ENCODE assay signal across 24 mouse cellular contexts in the genomic region with DNA sequence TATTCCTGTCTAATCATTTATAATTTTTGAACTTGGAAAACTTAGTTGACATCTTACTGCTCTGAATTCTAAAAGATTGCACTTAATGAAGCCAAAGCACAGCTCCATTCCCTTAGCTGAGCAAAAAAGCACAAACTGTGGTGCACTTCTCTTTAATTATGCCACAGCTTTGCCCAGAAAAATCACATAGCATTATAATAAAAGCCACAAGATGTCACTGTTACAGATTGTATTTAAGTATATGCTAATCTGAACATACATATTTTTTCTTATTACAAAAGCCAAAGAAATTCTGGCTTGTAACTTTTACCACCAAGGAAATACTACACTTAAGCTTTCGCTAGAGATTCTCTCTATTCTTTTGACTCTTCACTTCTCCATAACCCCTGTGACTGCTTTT.
DNase-seq lines count a peak whose midpoint lies in the region; ATAC-seq and TF ChIP-seq lines count a peak whose summit lies in the region.
"Had no signal": no experiment of that assay in that cellular context is flagged by ENCODE, and none has a peak within 500 bp of the region (broad histone marks: within the 10 kb centered on the region; RNA-seq: fewer than 3 reads in every experiment).

No protein-coding gene starts in this region.

- H3K4me1 ChIP-seq in embryonic facial prominence, embryonic 11.5 days (ENCODE audit: control insufficient read depth, insufficient read depth, low read length) = no peaks in the 10 kb centered on the region
- H3K4me1 ChIP-seq in embryonic facial prominence, embryonic 10.5 days = no peaks in the 10 kb centered on the region
- no peaks in the 10 kb centered on the region for H3K4me1 ChIP-seq in hindbrain, postnatal 0 days (ENCODE audit: insufficient read depth, low read length)
- H3K4me1 ChIP-seq in hindbrain, embryonic 10.5 days (replicated peaks) = no peaks in the 10 kb centered on the region
- H3K4me1 ChIP-seq in lung, embryonic 14.5 days (ENCODE audit: insufficient read depth) = no peaks in the 10 kb centered on the region
- no peaks in the 10 kb centered on the region for H3K4me1 ChIP-seq in stomach, postnatal 0 days (replicated peaks; ENCODE audit: control insufficient read depth, insufficient read depth)
- H3K4me1 ChIP-seq: limb, embryonic 12.5 days; liver, embryonic 15.5 days; lung, embryonic 15.5 days; midbrain, embryonic 13.5 days had no signal

- no peak overlapping the region for H3K4me3 ChIP-seq in embryonic facial prominence, embryonic 11.5 days (ENCODE audit: low read depth, low read length)
- H3K4me3 ChIP-seq in embryonic facial prominence, embryonic 10.5 days = no peak overlapping the region
- no peak overlapping the region for H3K4me3 ChIP-seq in hindbrain, postnatal 0 days (ENCODE audit: low read length)
- no peak overlapping the region for H3K4me3 ChIP-seq in hindbrain, embryonic 10.5 days
- H3K4me3 ChIP-seq in lung, embryonic 14.5 days (ENCODE audit: low read depth, low read length) = no peak overlapping the region
- no peak overlapping the region for H3K4me3 ChIP-seq in stomach, postnatal 0 days (ENCODE audit: low read depth, low read length)
- H3K4me3 ChIP-seq: limb, embryonic 12.5 days; liver, embryonic 15.5 days; lung, embryonic 15.5 days; midbrain, embryonic 13.5 days had no signal

- TF ChIP-seq EP300 in stomach, postnatal 0 days (optimal IDR thresholded peaks at IDR 0.05) = no peak

- H3K27me3 ChIP-seq in embryonic facial prominence, embryonic 11.5 days (ENCODE audit: control insufficient read depth, insufficient read depth, low read length) = no peaks in the 10 kb centered on the region
- H3K27me3 ChIP-seq in embryonic facial prominence, embryonic 10.5 days (replicated peaks; ENCODE audit: low read depth, poor library complexity, severe bottlenecking) = no peaks in the 10 kb centered on the region
- no peaks in the 10 kb centered on the region for H3K27me3 ChIP-seq in hindbrain, postnatal 0 days (ENCODE audit: insufficient read depth, low read length)
- H3K27me3 ChIP-seq in hindbrain, embryonic 10.5 days (ENCODE audit: insufficient read depth, poor library complexity, severe bottlenecking) = no peaks in the 10 kb centered on the region
- no peaks in the 10 kb centered on the region for H3K27me3 ChIP-seq in lung, embryonic 14.5 days (ENCODE audit: insufficient read depth, low read length)
- H3K27me3 ChIP-seq in stomach, postnatal 0 days (ENCODE audit: control insufficient read depth, insufficient read depth, low read length) = no peaks in the 10 kb centered on the region
- H3K27me3 ChIP-seq: limb, embryonic 12.5 days; liver, embryonic 15.5 days; lung, embryonic 15.5 days; midbrain, embryonic 13.5 days had no signal

- peak; percentile 7 for DNase-seq in embryonic facial prominence, embryonic 11.5 days (ENCODE audit: low spot score)
- no peak for DNase-seq in embryonic facial prominence, embryonic 10.5 days (ENCODE audit: low spot score)
- peak; percentile 54 for DNase-seq in hindbrain, postnatal 0 days (ENCODE audit: low spot score)
- no peak for DNase-seq in hindbrain, embryonic 10.5 days (ENCODE audit: low spot score)
- peak; percentile 31 for DNase-seq in lung, embryonic 14.5 days
- no peak for DNase-seq in lung, postnatal 25 days (ENCODE audit: low spot score)
- DNase-seq in stomach, postnatal 0 days (ENCODE audit: low spot score) = no peak
- DNase-seq in right cerebral cortex, postnatal 25 days = no peak
- DNase-seq: adrenal gland, postnatal 10 days; cerebellum, adult 18-20 months; cerebellum, postnatal 10 days; gastrocnemius, postnatal 14 days; heart, postnatal 14 days; kidney, postnatal 4 days; lung, postnatal 36 days; spleen, adult 18-20 months; thymus, adult 18-20 months; thymus, postnatal 25 days had no signal

- H3K9me3 ChIP-seq in embryonic facial prominence, embryonic 11.5 days (replicated peaks; ENCODE audit: control insufficient read depth, low read length) = no peaks in the 10 kb centered on the region
- no peaks in the 10 kb centered on the region for H3K9me3 ChIP-seq in embryonic facial prominence, embryonic 10.5 days
- H3K9me3 ChIP-seq in hindbrain, postnatal 0 days (ENCODE audit: low read length) = no peaks in the 10 kb centered on the region
- no peaks in the 10 kb centered on the region for H3K9me3 ChIP-seq in hindbrain, embryonic 10.5 days
- no peaks in the 10 kb centered on the region for H3K9me3 ChIP-seq in lung, embryonic 14.5 days (ENCODE audit: low read depth, low read length)
- no peaks in the 10 kb centered on the region for H3K9me3 ChIP-seq in stomach, postnatal 0 days (ENCODE audit: control insufficient read depth, low read length)
- H3K9me3 ChIP-seq: limb, embryonic 12.5 days; liver, embryonic 15.5 days; lung, embryonic 15.5 days; midbrain, embryonic 13.5 days had no signal

- no peak for ATAC-seq in embryonic facial prominence, embryonic 11.5 days (replicated peaks; ENCODE audit: insufficient number of reproducible peaks, low FRiP score, low TSS enrichment, low read depth)
- no peak for ATAC-seq in hindbrain, postnatal 0 days
- no peak for ATAC-seq in lung, embryonic 14.5 days (ENCODE audit: insufficient read depth)
- no peak for ATAC-seq in stomach, postnatal 0 days (ENCODE audit: low FRiP score, low TSS enrichment)
- ATAC-seq: forebrain, embryonic 16.5 days; midbrain, embryonic 13.5 days; Patski had no signal

- H3K27ac ChIP-seq in embryonic facial prominence, embryonic 11.5 days (replicated peaks; ENCODE audit: low read depth, low read length) = no peak overlapping the region
- H3K27ac ChIP-seq in embryonic facial prominence, embryonic 10.5 days (replicated peaks) = no peak overlapping the region
- no peak overlapping the region for H3K27ac ChIP-seq in hindbrain, postnatal 0 days
- no peak overlapping the region for H3K27ac ChIP-seq in hindbrain, embryonic 10.5 days
- H3K27ac ChIP-seq in lung, embryonic 14.5 days (ENCODE audit: low read depth) = no peak overlapping the region
- no peak overlapping the region for H3K27ac ChIP-seq in stomach, postnatal 0 days (replicated peaks)
- H3K27ac ChIP-seq: limb, embryonic 12.5 days; liver, embryonic 15.5 days; lung, embryonic 15.5 days; midbrain, embryonic 13.5 days had no signal

- H3K9ac ChIP-seq in embryonic facial prominence, embryonic 11.5 days (replicated peaks; ENCODE audit: low read length) = no peak overlapping the region
- H3K9ac ChIP-seq in hindbrain, postnatal 0 days (replicated peaks; ENCODE audit: low read length) = no peak overlapping the region
- no peak overlapping the region for H3K9ac ChIP-seq in lung, embryonic 14.5 days
- H3K9ac ChIP-seq in stomach, postnatal 0 days (ENCODE audit: low read length) = no peak overlapping the region
- H3K9ac ChIP-seq: limb, embryonic 12.5 days; liver, embryonic 15.5 days; lung, embryonic 15.5 days; midbrain, embryonic 13.5 days had no signal

- no peak overlapping the region for H3K4me2 ChIP-seq in embryonic facial prominence, embryonic 11.5 days (ENCODE audit: low read depth, low read length)
- H3K4me2 ChIP-seq in hindbrain, postnatal 0 days (ENCODE audit: low read depth, low read length) = no peak overlapping the region
- H3K4me2 ChIP-seq in lung, embryonic 14.5 days = no peak overlapping the region
- H3K4me2 ChIP-seq in stomach, postnatal 0 days (replicated peaks; ENCODE audit: low read depth) = no peak overlapping the region
- H3K4me2 ChIP-seq: limb, embryonic 12.5 days; liver, embryonic 15.5 days; lung, embryonic 15.5 days; midbrain, embryonic 13.5 days had no signal

- no peaks in the 10 kb centered on the region for H3K36me3 ChIP-seq in embryonic facial prominence, embryonic 11.5 days (replicated peaks; ENCODE audit: control insufficient read depth, insufficient read depth, low read depth, low read length)
- H3K36me3 ChIP-seq in embryonic facial prominence, embryonic 10.5 days (replicated peaks) = no peaks in the 10 kb centered on the region
- no peaks in the 10 kb centered on the region for H3K36me3 ChIP-seq in hindbrain, postnatal 0 days (ENCODE audit: insufficient read depth, low read length)
- H3K36me3 ChIP-seq in hindbrain, embryonic 10.5 days = no peaks in the 10 kb centered on the region
- H3K36me3 ChIP-seq in lung, embryonic 14.5 days (ENCODE audit: insufficient read depth) = no peaks in the 10 kb centered on the region
- no peaks in the 10 kb centered on the region for H3K36me3 ChIP-seq in stomach, postnatal 0 days (ENCODE audit: control insufficient read depth, insufficient read depth, low read length)
- H3K36me3 ChIP-seq: limb, embryonic 12.5 days; liver, embryonic 15.5 days; lung, embryonic 15.5 days; midbrain, embryonic 13.5 days had no signal

- 86% methylated on average over 1 of the region's 1 CpGs for WGBS in embryonic facial prominence, embryonic 11.5 days
- WGBS in embryonic facial prominence, embryonic 10.5 days = 92% methylated on average over 1 of the region's 1 CpGs
- WGBS in hindbrain, postnatal 0 days = 83% methylated on average over 1 of the region's 1 CpGs
- WGBS in hindbrain, embryonic 10.5 days = 96% methylated on average over 1 of the region's 1 CpGs
- WGBS in lung, embryonic 14.5 days = 86% methylated on average over 1 of the region's 1 CpGs
- WGBS in stomach, postnatal 0 days = 85% methylated on average over 1 of the region's 1 CpGs

- TF ChIP-seq CTCF in hindbrain, postnatal 0 days (IDR thresholded peaks at IDR 0.05; ENCODE audit: low read depth) = peak; percentile 35; the same call in 1 of the 2 replicates
- TF ChIP-seq CTCF in lung, embryonic 14.5 days (IDR thresholded peaks at IDR 0.05; ENCODE audit: low read depth) = no peak
- TF ChIP-seq CTCF in stomach, postnatal 0 days (IDR thresholded peaks at IDR 0.05; ENCODE audit: low read depth) = peak; percentile 23; the same call in 1 of the 2 replicates

Comparison
In these comparisons a context has a peak if more than half of its experiments do, and no peak if none do; other contexts are left out.
1. DNase-seq: peak in embryonic facial prominence, embryonic 11.5 days (single experiment), hindbrain, postnatal 0 days (single experiment) and lung, embryonic 14.5 days (single experiment); none in embryonic facial prominence, embryonic 10.5 days (single experiment), hindbrain, embryonic 10.5 days (single experiment), lung, postnatal 25 days (single experiment), stomach, postnatal 0 days (single experiment) and right cerebral cortex, postnatal 25 days (single experiment).